Mouse (Mus musculus) MEL-GATA-1-ER (cell line): Measurements from ENCODE around the gene Med6.

ENCODE experiments used
- DNase-seq: peaks from one replicate; pipeline ENCODE4 v3.0.0-alpha.2; 2012; ENCODE audit warnings: low read depth; ENCODE audit errors: extremely low read depth

Med6 gene

DNA sequence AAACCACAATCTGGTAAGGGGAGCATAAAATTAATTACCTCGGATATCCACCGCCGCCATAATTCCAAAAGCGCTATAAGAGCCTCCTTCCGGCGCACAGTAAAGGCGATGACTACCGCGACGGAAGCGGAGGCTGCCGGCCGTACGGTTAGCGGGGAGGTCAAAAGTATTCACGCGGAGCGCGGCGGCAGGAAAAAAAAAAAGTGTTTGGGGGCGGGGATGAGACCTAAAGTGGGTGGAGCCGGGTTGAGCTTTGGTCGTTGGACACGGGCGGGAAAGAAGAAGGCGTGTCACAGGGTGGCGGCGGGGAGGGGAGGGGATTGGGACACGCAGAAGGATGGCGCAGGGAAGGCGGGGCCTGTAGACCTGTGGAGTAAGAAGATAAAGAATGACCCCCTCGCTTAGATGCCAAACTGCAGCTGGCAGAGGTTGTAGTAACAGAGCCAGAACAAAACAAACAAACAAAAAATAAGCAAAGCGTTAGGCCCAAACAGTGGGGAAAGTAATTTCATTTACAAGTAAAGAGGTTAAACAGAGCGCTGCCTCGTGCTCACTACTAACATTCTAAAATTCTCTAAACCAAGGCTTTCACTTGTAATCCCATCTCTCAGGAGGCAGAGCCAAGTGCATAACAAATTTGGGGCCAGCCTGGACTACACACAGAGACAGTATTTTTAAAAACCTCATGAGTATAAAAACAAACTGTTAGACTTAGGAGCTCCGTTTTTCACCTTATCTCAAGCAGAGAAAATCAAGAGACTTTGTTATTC is at the start of gene Med6:
Gene Med6, minus strand, starts transcription at position 107 of the 770 bp plus-strand sequence.
- DNase-seq: peak; percentile 89

GRCm38 (mm10) chr12:81642361-81643082 is 47.7 kb upstream of the Med6 start:
- DNase-seq: no peak

GRCm38 (mm10) chr12:81640656-81641055 is 45.8 kb upstream of the Med6 start:
- DNase-seq: peak; percentile 27

DNA sequence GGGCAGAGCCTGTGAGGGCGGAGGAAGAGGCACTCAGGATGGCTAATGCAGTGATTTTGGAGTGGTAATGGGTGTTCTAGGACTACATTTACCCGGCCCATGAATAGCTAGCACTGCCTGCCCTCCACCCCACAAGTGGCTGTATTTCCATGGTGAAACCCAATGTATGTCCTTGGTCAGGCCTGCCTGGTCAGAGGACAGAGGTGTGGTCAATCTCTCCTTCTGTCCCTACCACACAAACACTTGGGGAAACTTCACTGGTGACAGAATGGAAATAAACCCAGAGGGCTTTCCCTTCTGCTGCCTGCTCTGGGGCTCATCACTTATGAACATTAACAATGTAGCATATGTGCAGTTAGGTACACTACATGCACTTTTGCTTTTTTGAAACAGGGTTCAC is 38.4 kb upstream of the Med6 start:
- DNase-seq: no peak

GRCm38 (mm10) chr12:81631661-81632401 is 37.0 kb upstream of the Med6 start:
- no peak for DNase-seq

- no peak for DNase-seq
Measured at GRCm38 (mm10) chr12:81630915-81631660, 36.3 kb upstream of the Med6 start, which contains the start of gene Ttc9. TSS of gene Ttc9 (plus strand) at chr12:81631249.

DNA sequence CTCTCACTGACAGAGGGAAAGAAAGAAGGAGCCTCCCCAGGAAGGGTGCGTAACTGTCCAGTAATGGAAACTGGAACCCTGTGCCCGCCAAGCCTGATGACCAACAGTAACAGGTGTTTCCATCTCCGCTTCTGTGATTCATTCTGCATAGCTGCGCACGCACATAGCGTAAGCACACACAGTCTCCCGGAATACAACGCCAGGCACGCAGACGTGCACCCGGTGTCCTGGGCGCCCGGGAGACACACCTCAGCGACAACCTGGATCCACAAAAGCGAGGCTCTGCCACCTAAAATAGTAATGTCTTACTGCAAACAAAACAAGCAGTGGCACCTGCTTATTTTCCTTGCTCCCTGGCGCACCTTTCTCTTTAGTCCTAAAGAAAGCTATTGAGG is 35.7 kb upstream of the Med6 start:
- DNase-seq: no peak

- DNase-seq: no peak
Measured at GRCm38 (mm10) chr12:81628091-81628490, 33.3 kb upstream of the Med6 start.

GRCm38 (mm10) chr12:81627426-81627825 is 32.6 kb upstream of the Med6 start:
- DNase-seq: no peak

DNA sequence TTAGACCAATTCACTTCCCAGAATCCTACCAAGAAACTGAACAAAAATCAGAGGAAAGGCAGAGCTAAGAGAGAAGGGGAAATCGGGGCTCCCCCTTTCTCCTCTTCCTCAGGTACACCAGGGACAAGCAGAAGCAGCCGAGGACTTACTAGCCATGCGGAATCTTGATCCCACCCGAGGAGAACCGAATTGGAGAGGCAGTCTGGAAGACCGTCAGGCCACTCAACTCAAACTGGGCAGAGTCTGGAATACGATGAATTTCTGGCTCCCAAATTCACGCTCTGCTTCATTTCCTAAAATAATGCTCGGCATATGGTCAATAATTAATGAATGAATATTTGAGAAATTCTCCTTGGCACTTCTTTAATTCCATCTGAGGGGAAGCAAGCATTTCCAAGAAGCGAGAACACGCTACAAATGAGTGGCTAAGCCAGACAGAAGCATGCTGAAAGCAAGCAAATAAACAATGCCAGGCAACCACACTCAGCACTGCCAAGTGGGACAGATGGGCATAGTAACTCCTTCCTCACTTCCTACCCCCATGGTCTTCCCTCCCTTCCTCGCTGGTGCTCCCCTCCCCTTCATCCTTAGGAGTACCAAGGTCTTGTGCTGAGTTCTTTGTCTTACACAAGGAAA is 31.5 kb upstream of the Med6 start:
- no peak for DNase-seq

GRCm38 (mm10) chr12:81623377-81623776 is 28.6 kb upstream of the Med6 start:
- DNase-seq: no peak

- peak; percentile 41 for DNase-seq
Measured at GRCm38 (mm10) chr12:81619302-81619701, 24.5 kb upstream of the Med6 start.

- no peak for DNase-seq
Measured at GRCm38 (mm10) chr12:81616980-81617379, 22.2 kb upstream of the Med6 start.

- DNase-seq: no peak
Measured at GRCm38 (mm10) chr12:81615807-81616206, 21.0 kb upstream of the Med6 start.

DNA sequence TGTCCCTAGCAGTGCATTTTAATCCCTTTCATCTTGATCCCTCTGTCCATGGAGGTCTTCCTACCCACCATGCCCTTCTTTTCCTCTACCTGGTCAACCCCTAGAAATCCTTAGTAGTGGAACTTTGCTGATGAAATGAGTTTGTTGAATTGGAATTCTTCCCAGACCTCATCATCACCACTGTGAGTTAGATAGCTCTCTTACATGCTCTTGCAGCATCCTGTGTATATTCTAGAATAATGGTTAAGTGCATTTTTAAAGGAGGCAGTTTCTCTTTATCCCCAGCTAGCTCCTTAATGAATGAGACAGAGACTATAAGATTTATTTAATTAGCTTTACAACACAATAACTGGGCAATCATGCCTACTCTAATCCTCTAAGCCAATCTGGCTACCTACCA is 14.6 kb upstream of the Med6 start:
- no peak for DNase-seq

- DNase-seq: no peak
Measured at GRCm38 (mm10) chr12:81604995-81605784, 10.4 kb upstream of the Med6 start.

- DNase-seq: no peak
Measured at GRCm38 (mm10) chr12:81596547-81597262, 1.9 kb upstream of the Med6 start.

GRCm38 (mm10) chr12:81568374-81568773 is 26.4 kb downstream of the Med6 start, which contains the start of gene Adam21:
TSS of gene Adam21 (minus strand) at chr12:81568474.
- no peak for DNase-seq

DNA sequence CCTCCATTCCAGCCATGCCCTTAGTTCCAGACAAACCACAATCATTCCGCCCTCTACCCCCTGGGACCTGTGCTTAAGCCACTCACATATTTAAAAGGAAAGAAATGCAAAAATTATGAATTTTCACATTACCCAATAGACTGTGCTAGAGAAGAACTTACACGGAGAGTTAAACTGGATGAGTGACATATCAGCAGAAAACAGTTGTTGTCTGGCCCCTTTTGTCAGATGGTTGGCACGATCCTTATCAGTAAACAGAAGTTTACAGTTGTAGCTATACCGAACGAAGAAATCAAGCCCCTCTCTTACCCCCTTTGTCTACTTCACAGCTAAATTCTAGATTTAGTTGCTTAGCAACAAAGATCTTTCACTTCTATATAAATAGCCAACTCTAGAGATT is 26.9 kb downstream of the Med6 start:
- DNase-seq: no peak
